Mouse (Mus musculus): ENCODE results near the gene Smg1. TPM values are rescaled to one million over a fixed set of nuclear protein-coding genes. Genes with fewer than 3 reads are reported as not detected.
A peak's percentile ranks its signal among the peaks of the same experiment; 100 is the strongest.

Smg1 gene
- polyA plus RNA-seq (2017; shearing (Covaris generic)) = 10 to 100 TPM; 19.5 to 33.9 (median 33.0) TPM

GRCm38 (mm10) chr7:118243453-118244385, at the start of gene Smg1:
Smg1 (minus strand) TSS chr7:118243670.
- peak; percentile 86 for ATAC-seq

GRCm38 (mm10) chr7:118283186-118283585, 39.7 kb upstream of the Smg1 start:
- ATAC-seq = no peak

GRCm38 (mm10) chr7:118282543-118282942, 39.1 kb upstream of the Smg1 start:
- ATAC-seq = no peak

GRCm38 (mm10) chr7:118279521-118279920, 36.1 kb upstream of the Smg1 start:
- ATAC-seq = peak; percentile 53

GRCm38 (mm10) chr7:118277335-118277910, 34.0 kb upstream of the Smg1 start:
- ATAC-seq = peak; percentile 85

GRCm38 (mm10) chr7:118276684-118277334, 33.3 kb upstream of the Smg1 start:
- ATAC-seq = no peak

GRCm38 (mm10) chr7:118275265-118275664, 31.8 kb upstream of the Smg1 start:
- peak; percentile 59 for ATAC-seq

- ATAC-seq = no peak
These were observed 31.4 kb upstream of the Smg1 start for GRCm38 (mm10) chr7:118274851-118275250.

GRCm38 (mm10) chr7:118274169-118274568, 30.7 kb upstream of the Smg1 start:
- no peak for ATAC-seq

- no peak for ATAC-seq
These were observed 22.6 kb upstream of the Smg1 start for GRCm38 (mm10) chr7:118266099-118266498.

GRCm38 (mm10) chr7:118263606-118264005, 20.1 kb upstream of the Smg1 start:
- ATAC-seq = no peak

GRCm38 (mm10) chr7:118262409-118262808, 18.9 kb upstream of the Smg1 start:
- peak; percentile 95 for ATAC-seq

- ATAC-seq = no peak
These were observed 16.3 kb upstream of the Smg1 start for GRCm38 (mm10) chr7:118259676-118260305.

GRCm38 (mm10) chr7:118258451-118258850, 15.0 kb upstream of the Smg1 start:
- ATAC-seq = no peak

- ATAC-seq = peak; percentile 17
These were observed 13.3 kb upstream of the Smg1 start for GRCm38 (mm10) chr7:118256740-118257139.

GRCm38 (mm10) chr7:118254460-118254859, 11.0 kb upstream of the Smg1 start:
- no peak for ATAC-seq

GRCm38 (mm10) chr7:118254015-118254414, 10.5 kb upstream of the Smg1 start:
- ATAC-seq = no peak

GRCm38 (mm10) chr7:118252979-118253378, 9.5 kb upstream of the Smg1 start:
- ATAC-seq = no peak

GRCm38 (mm10) chr7:118252349-118252748, 8.9 kb upstream of the Smg1 start:
- ATAC-seq = no peak

GRCm38 (mm10) chr7:118251392-118252170, 8.1 kb upstream of the Smg1 start:
- no peak for ATAC-seq

- no peak for ATAC-seq
These were observed 7.2 kb upstream of the Smg1 start for GRCm38 (mm10) chr7:118250482-118251160.

Data from inflammation-experienced regulatory T-cells, adult 6 months (primary cell).